Mouse (Mus musculus) embryonic fibroblast, embryonic 13.5 days (primary cell): ENCODE data around the gene Brpf3.

ENCODE experiments used
- CTCF ChIP-seq: IDR thresholded peaks from 2 replicates; pipeline ENCODE4 v1.5.1; 2011; ENCODE audit warnings: mild to moderate bottlenecking, control low read depth, low read length, moderate library complexity, borderline replicate concordance; ENCODE audit not compliant: insufficient read depth
- POLR2A ChIP-seq: IDR thresholded peaks from 2 replicates; pipeline ENCODE4 v1.6.1; 2011; ENCODE audit warnings: low read depth, mild to moderate bottlenecking, control low read depth, low read length, moderate library complexity

DNA sequence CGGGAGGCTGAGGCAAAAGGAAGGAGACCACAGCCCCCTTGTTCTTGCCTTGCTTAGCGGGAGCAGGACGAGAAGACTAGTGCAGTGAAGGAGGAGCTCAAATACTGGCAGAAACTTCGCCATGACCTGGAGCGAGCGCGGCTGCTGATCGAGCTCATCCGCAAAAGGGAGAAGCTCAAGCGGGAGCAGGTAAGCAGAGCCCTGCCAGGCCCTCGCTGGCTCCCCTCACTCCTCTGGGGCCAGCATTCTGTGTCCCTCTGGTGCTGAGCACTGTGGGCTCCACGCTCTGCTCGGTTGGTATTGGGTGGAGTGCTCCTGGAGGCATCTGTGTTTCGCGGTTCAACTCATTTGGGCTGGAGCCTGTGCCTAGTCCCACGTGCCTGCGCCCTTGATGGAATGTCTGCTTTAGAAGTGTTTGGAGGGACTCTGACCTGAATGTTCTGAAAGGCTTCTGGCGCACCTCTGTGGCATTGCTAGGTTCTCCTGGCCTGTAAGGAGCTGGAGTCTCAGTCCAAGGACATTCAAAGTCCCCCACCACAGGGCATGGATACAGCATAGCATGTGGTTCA is 13.7 kb downstream of the Brpf3 start:
- TF ChIP-seq CTCF, result no peak
- no peak for TF ChIP-seq POLR2A
